Mouse (Mus musculus): Measurements from ENCODE around the gene Tns1. TPM values are rescaled to one million over a fixed set of nuclear protein-coding genes. Genes with fewer than 3 reads are reported as not detected.

The Tns1 gene
- polyA plus RNA-seq, 1 experiment, result 26.4 TPM

- no peak for TF ChIP-seq POLR2A (IDR thresholded peaks at IDR 0.05; ENCODE audit: borderline replicate concordance, control insufficient read depth, low read depth, low read length)
- no peak for TF ChIP-seq CTCF (IDR thresholded peaks at IDR 0.05; ENCODE audit: control insufficient read depth, insufficient read depth, low read length)
- Histone ChIP-seq H3K4me1 (ENCODE audit: control insufficient read depth, insufficient read depth, low read length) (no peaks in the 10 kb centered on the region; the same call in 1 of the 2 replicates), H3K4me3 (replicated peaks; ENCODE audit: control insufficient read depth, low read depth, low read length) (no peak overlapping the region), H3K27ac (ENCODE audit: control insufficient read depth, insufficient read depth, low read depth, low read length, poor library complexity) (no peak overlapping the region)
- WGBS, result 79% methylated on average over 5 of the region's 5 CpGs
Observed at GRCm38 (mm10) chr1:74057501-74057900, 66.7 kb downstream of the Tns1 start.

DNA sequence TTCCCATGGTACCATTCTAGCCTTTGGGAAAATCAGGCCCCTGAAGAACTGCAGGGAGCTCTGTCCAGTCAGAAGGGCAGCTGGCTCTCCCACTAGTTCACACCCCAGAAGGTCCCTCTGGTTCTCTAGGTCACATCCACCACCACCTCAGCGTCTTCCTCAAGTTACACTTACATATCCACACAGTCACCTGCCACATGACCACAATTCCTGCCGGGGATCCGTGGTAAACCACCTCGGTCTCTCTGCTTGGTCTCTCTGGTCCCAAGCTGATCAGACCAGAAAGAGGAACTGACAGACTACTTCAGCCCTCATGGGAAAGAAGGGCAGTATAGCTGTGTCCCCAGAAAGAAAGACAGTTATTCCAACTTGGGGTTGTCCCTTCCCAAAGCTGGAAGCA lies 68.7 kb downstream of the Tns1 start:
- Histone ChIP-seq H3K4me1 (ENCODE audit: control insufficient read depth, insufficient read depth, low read length) (no peaks in the 10 kb centered on the region; the same call in 1 of the 2 replicates), H3K4me3 (replicated peaks; ENCODE audit: control insufficient read depth, low read depth, low read length) (no peak overlapping the region), H3K27ac (ENCODE audit: control insufficient read depth, insufficient read depth, low read depth, low read length, poor library complexity) (no peak overlapping the region)
- under 1% methylated on average over 4 of the region's 4 CpGs for WGBS
- TF ChIP-seq CTCF (IDR thresholded peaks at IDR 0.05; ENCODE audit: control insufficient read depth, insufficient read depth, low read length) (no peak), POLR2A (IDR thresholded peaks at IDR 0.05; ENCODE audit: borderline replicate concordance, control insufficient read depth, low read depth, low read length) (no peak)

- TF ChIP-seq CTCF (IDR thresholded peaks at IDR 0.05; ENCODE audit: control insufficient read depth, insufficient read depth, low read length) (no peak), POLR2A (IDR thresholded peaks at IDR 0.05; ENCODE audit: borderline replicate concordance, control insufficient read depth, low read depth, low read length) (no peak)
- no peak overlapping the region for H3K27ac ChIP-seq (ENCODE audit: control insufficient read depth, insufficient read depth, low read depth, low read length, poor library complexity)
- no peaks in the 10 kb centered on the region; the same call in 1 of the 2 replicates for H3K4me1 ChIP-seq (ENCODE audit: control insufficient read depth, insufficient read depth, low read length)
- no peak overlapping the region for H3K4me3 ChIP-seq (replicated peaks; ENCODE audit: control insufficient read depth, low read depth, low read length)
- WGBS, result 71% methylated on average over 3 of the region's 3 CpGs
Observed at GRCm38 (mm10) chr1:74054471-74054870, 69.8 kb downstream of the Tns1 start.

DNA sequence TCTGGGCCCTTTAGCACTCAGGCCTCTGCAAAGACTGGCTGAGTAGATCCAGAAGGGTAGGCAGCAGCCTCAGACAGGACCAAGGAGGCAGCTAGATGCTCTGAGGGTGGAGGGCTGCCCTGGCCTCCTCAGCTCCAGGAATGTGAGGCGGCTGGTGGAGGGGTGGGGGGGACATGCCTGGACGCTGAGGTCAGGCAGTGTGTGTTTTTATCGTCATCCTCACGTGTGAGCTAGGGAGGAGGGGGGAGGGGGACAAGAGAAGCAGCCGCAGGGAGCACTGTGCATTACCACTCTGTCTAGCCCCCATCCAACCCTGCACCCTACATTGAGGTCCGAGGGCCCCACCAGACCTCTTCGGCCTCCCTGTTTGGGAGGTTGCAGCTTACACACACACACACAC lies 70.2 kb downstream of the Tns1 start:
- Histone ChIP-seq H3K4me3 (replicated peaks; ENCODE audit: control insufficient read depth, low read depth, low read length) (no peak overlapping the region), H3K4me1 (ENCODE audit: control insufficient read depth, insufficient read depth, low read length) (no peaks in the 10 kb centered on the region; the same call in 1 of the 2 replicates), H3K27ac (ENCODE audit: control insufficient read depth, insufficient read depth, low read depth, low read length, poor library complexity) (no peak overlapping the region)
- TF ChIP-seq CTCF (IDR thresholded peaks at IDR 0.05; ENCODE audit: control insufficient read depth, insufficient read depth, low read length), result no peak
- TF ChIP-seq POLR2A (IDR thresholded peaks at IDR 0.05; ENCODE audit: borderline replicate concordance, control insufficient read depth, low read depth, low read length), result no peak
- 80% methylated on average over 6 of the region's 7 CpGs for WGBS

GRCm38 (mm10) chr1:74053068-74053467 lies 71.2 kb downstream of the Tns1 start:
- H3K27ac ChIP-seq (ENCODE audit: control insufficient read depth, insufficient read depth, low read depth, low read length, poor library complexity), result no peak overlapping the region
- no peaks in the 10 kb centered on the region for H3K4me1 ChIP-seq (ENCODE audit: control insufficient read depth, insufficient read depth, low read length)
- 46% methylated on average over 2 of the region's 2 CpGs for WGBS

DNA sequence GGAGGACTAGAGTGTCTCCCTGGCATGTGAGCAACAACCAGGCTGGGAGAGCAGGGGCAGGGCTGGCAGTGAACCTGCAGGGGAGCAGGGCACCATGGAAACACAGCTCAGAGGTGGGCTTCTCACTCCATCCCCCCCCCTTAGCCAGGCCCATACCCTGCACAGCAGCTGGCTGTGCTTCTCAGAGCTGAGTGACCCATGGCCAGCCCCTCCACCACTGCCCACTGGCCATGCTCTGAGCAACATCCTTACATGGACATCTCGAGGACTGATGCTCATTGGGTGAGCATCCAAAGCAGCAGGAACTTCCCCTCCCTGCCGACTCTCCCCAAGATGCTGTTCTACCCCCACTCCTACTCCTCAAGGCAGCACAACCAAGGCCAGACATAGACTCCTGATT lies 72.9 kb downstream of the Tns1 start:
- 57% methylated on average over 2 of the region's 2 CpGs for WGBS
- TF ChIP-seq POLR2A (IDR thresholded peaks at IDR 0.05; ENCODE audit: borderline replicate concordance, control insufficient read depth, low read depth, low read length) (no peak), CTCF (IDR thresholded peaks at IDR 0.05; ENCODE audit: control insufficient read depth, insufficient read depth, low read length) (no peak)
- H3K27ac ChIP-seq (ENCODE audit: control insufficient read depth, insufficient read depth, low read depth, low read length, poor library complexity), result no peak overlapping the region
- no peaks in the 10 kb centered on the region for H3K4me1 ChIP-seq (ENCODE audit: control insufficient read depth, insufficient read depth, low read length)
- no peak overlapping the region for H3K4me3 ChIP-seq (replicated peaks; ENCODE audit: control insufficient read depth, low read depth, low read length)

More at GRCm38 (mm10) chr1:74053068-74053467, 71.2 kb downstream of the Tns1 start:
- TF ChIP-seq POLR2A (IDR thresholded peaks at IDR 0.05; ENCODE audit: borderline replicate concordance, control insufficient read depth, low read depth, low read length), result no peak
- TF ChIP-seq CTCF (IDR thresholded peaks at IDR 0.05; ENCODE audit: control insufficient read depth, insufficient read depth, low read length), result no peak
- no peak overlapping the region for H3K4me3 ChIP-seq (replicated peaks; ENCODE audit: control insufficient read depth, low read depth, low read length)

DNA sequence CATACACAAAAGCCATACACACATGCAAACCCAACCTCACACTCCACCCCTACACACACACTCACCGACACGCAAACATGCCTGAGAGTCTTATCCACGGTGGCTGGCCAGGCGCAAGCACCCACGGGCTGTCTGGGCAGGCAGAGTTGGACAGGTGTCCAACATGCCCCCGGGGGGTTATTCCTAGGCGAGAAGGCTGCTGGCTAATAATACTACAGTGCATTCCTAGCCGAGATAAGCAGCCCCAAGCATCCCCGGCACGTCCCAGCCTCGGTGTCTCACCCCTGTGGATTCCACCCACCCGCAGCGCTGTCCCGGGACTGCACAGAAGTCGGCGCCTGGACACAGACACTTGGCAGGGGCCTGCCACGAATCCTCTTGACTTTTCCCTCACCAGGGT lies 74.8 kb downstream of the Tns1 start:
- H3K4me3 ChIP-seq (replicated peaks; ENCODE audit: control insufficient read depth, low read depth, low read length), result no peak overlapping the region
- no peaks in the 10 kb centered on the region for H3K4me1 ChIP-seq (ENCODE audit: control insufficient read depth, insufficient read depth, low read length)
- TF ChIP-seq CTCF (IDR thresholded peaks at IDR 0.05; ENCODE audit: control insufficient read depth, insufficient read depth, low read length) (no peak), POLR2A (IDR thresholded peaks at IDR 0.05; ENCODE audit: borderline replicate concordance, control insufficient read depth, low read depth, low read length) (no peak)
- 88% methylated on average over 17 of the region's 17 CpGs for WGBS
- no peak overlapping the region for H3K27ac ChIP-seq (ENCODE audit: control insufficient read depth, insufficient read depth, low read depth, low read length, poor library complexity)

DNA sequence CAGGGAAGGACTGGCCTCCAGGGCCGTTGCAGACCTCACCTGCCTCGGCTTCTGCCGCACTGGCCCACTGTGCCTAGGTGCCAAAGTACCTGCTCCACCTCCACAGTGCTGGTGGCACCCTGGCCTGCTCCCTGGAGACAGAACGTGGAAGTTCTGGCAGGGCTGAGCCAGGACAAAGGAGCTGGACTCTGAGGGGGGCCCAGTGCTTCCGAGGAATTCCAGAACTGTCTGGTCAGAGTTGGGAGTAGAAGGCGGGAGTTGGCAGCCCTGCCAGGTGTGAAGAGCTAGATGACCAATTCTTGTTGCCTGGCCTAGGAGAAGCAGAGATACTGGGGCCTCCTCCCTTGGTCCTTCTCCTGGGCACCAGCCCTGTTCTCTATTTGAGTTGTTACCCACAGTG lies 76.5 kb downstream of the Tns1 start:
- Histone ChIP-seq H3K4me3 (replicated peaks; ENCODE audit: control insufficient read depth, low read depth, low read length) (no peak overlapping the region), H3K27ac (ENCODE audit: control insufficient read depth, insufficient read depth, low read depth, low read length, poor library complexity) (no peak overlapping the region), H3K4me1 (ENCODE audit: control insufficient read depth, insufficient read depth, low read length) (no peaks in the 10 kb centered on the region)
- 78% methylated on average over 6 of the region's 6 CpGs for WGBS
- TF ChIP-seq POLR2A (IDR thresholded peaks at IDR 0.05; ENCODE audit: borderline replicate concordance, control insufficient read depth, low read depth, low read length) (no peak), CTCF (IDR thresholded peaks at IDR 0.05; ENCODE audit: control insufficient read depth, insufficient read depth, low read length) (no peak)

DNA sequence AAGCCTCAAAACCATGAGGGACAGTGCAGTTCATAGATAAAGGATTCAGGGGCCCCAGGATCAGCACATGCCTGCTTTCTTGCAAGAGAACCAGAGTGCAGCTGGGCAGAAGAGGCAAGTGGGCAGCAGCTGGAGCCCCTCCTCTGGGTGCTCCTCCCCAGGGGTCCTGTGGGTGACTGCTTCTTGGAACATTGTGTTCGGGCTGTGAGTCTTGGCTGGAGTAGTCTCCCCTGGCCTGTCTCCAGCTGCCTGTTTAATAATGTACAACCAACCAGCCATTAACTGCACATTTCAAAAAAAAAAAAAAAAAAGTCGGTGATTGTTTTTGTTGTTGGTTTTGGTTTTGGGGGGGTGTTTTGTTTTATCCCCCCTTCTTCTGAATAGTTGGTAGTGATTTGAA lies 76.9 kb downstream of the Tns1 start:
- Histone ChIP-seq H3K4me3 (replicated peaks; ENCODE audit: control insufficient read depth, low read depth, low read length) (no peak overlapping the region), H3K4me1 (ENCODE audit: control insufficient read depth, insufficient read depth, low read length) (no peaks in the 10 kb centered on the region), H3K27ac (ENCODE audit: control insufficient read depth, insufficient read depth, low read depth, low read length, poor library complexity) (no peak overlapping the region)
- WGBS, result 71% methylated on average over 2 of the region's 2 CpGs
- no peak for TF ChIP-seq CTCF (IDR thresholded peaks at IDR 0.05; ENCODE audit: control insufficient read depth, insufficient read depth, low read length)
- no peak for TF ChIP-seq POLR2A (IDR thresholded peaks at IDR 0.05; ENCODE audit: borderline replicate concordance, control insufficient read depth, low read depth, low read length)

Measured in bone marrow, adult 2 months (tissue).